Mouse (Mus musculus) frontal cortex, adult 2 months (tissue): ENCODE data around the gene Vmn1r21. TPM values are rescaled to one million over a fixed set of nuclear protein-coding genes. Genes with fewer than 3 reads are reported as not detected.

Experiments
- polyA plus RNA-seq: library from polyadenylated mRNA; depleted of rRNA; stranded (reverse); fragments of >200 nt; gene quantifications from 2 replicates; pipeline ENCODE4 v1.2.3, GENCODE M21; 2012; rRNA removed

Gene Vmn1r21
- polyA plus RNA-seq, 1 experiment: not detected

Other genes starting within 250 kb of the Vmn1r21 start
- gene Pyurf, start 158.3 kb downstream of the Vmn1r21 start, polyA plus RNA-seq: 18.4 and 20.3 TPM in 2 replicates
- 56.1 and 62.8 TPM in 2 replicates for gene Lancl2, start 147.8 kb downstream of the Vmn1r21 start, polyA plus RNA-seq
- gene Vopp1, start 25.2 kb downstream of the Vmn1r21 start, polyA plus RNA-seq: 82.9 and 86.5 TPM in 2 replicates
- gene Vmn1r22, start 57.7 kb upstream of the Vmn1r21 start, polyA plus RNA-seq: not detected in 2 replicates
- gene Vmn1r23, start 76.5 kb upstream of the Vmn1r21 start, polyA plus RNA-seq: not detected in 2 replicates
- gene Vmn1r24, start 111.2 kb upstream of the Vmn1r21 start, polyA plus RNA-seq: not detected in 2 replicates
- not detected in 2 replicates for gene Vmn1r25, start 130.5 kb upstream of the Vmn1r21 start, polyA plus RNA-seq
- gene Vmn1r26, start 164.8 kb upstream of the Vmn1r21 start, polyA plus RNA-seq: not detected in 2 replicates